Mouse (Mus musculus) MEL (cell line): ENCODE data around the gene Igsf21.

Source experiments
- CTCF ChIP-seq, 3 experiments: IDR thresholded peaks in 2 of 3; conservative IDR thresholded peaks in 1 of 3; 2 replicates each; pipeline ENCODE4 v1.5.1; 2011 to 2012; ENCODE audit warnings: low read length in 3 of 3, low read depth in 2 of 3, mild to moderate bottlenecking in 2 of 3, improper control_type of control experiment in 1 of 3, inconsistent platforms in 1 of 3, mixed read lengths in 1 of 3, moderate library complexity in 1 of 3; ENCODE audit not compliant: control insufficient read depth in 1 of 3, insufficient read depth in 1 of 3, poor library complexity in 1 of 3, severe bottlenecking in 1 of 3
- TAL1 ChIP-seq: IDR thresholded peaks from 2 replicates; pipeline ENCODE4 v1.6.1; 2012; ENCODE audit warnings: mild to moderate bottlenecking, inconsistent platforms, low read length, moderate library complexity, mixed read lengths
- USF1 ChIP-seq: IDR thresholded peaks from 2 replicates; pipeline ENCODE4 v1.6.1; 2014; ENCODE audit warnings: low read depth, mild to moderate bottlenecking, inconsistent platforms, low read length, improper control_type of control experiment, moderate library complexity

- TF ChIP-seq USF1: no peak
- TF ChIP-seq TAL1: no peak
- no peak for TF ChIP-seq CTCF (IDR thresholded peaks at IDR 0.05 in 2 of 3, conservative IDR thresholded peaks at IDR 0.05 in 1 of 3; ENCODE audit: control insufficient read depth in 1 of 3, insufficient read depth in 1 of 3, low read depth in 2 of 3, low read length in 3 of 3, poor library complexity in 1 of 3, severe bottlenecking in 1 of 3)
Observed at GRCm38 (mm10) chr4:140153711-140154114, 92.9 kb downstream of the Igsf21 start.
